9 mouse cellular contexts compared by ENCODE assay signal in the genomic region with DNA sequence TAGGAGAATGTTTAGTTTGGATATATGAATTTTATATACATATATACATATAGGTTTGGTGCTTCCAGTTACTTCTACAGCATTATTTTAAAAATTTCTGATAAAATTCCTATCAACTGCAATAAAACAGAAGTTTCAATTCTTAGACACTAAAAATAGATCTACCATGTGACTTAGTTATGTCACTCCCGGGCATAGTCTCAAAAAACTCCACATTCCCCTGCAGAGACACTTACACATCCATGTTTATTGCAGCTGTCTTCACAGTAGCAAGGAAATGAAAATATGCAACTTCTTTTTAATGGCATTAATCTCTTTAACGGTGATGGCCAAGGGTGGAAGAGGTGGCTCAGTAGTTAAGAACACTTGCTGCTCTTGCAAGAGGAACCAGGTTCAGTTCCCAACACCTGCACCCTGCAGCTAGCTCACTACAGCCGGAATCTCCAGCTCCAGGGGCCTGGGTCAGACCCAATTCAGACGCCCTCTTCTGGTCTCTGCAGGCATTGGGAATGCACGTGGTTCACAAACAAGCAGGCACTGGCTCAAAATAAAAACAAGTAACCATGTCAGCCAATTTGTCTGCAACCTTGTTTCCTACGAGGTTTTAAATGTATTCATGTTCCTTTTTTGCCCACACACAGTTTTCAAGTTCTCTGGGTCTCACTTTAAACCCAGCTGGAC.
DNase-seq lines count a peak whose midpoint lies in the region; TF ChIP-seq lines count a peak whose summit lies in the region.
"Had no signal": no experiment of that assay in that cellular context is flagged by ENCODE, and none has a peak within 500 bp of the region (broad histone marks: within the 10 kb centered on the region; RNA-seq: fewer than 3 reads in every experiment).

No protein-coding gene starts in this region.

- DNase-seq in cerebellum, adult 2 months = no peak
- no peak for DNase-seq in cerebellum, adult 9-11 months
- DNase-seq in layer of hippocampus, postnatal 10 days (ENCODE audit: low spot score in 2 of 2) = peak; percentile 28 to 43
- DNase-seq in layer of hippocampus, adult 9-11 months = no peak
- peak; percentile 15 for DNase-seq in embryonic facial prominence, embryonic 10.5 days (ENCODE audit: low spot score)
- peak; percentile 26 for DNase-seq in retina, embryonic 14.5 days (ENCODE audit: low spot score)
- DNase-seq in neural tube, embryonic 10.5 days (ENCODE audit: extremely low spot score, low spot score) = no peak
- no peak for DNase-seq in MN1 (ENCODE audit: low spot score)

- H3K4me3 ChIP-seq in cerebellum, adult 2 months (replicated peaks; ENCODE audit: insufficient read depth, low read depth, low read length) = no peak overlapping the region
- H3K4me3 ChIP-seq in embryonic facial prominence, embryonic 10.5 days = no peak overlapping the region

- TF ChIP-seq CTCF in cerebellum, adult 2 months (IDR thresholded peaks at IDR 0.05; ENCODE audit: borderline replicate concordance, insufficient read depth, low read depth, low read length) = peak; percentile 2; the same call in 1 of the 2 replicates

- H3K27ac ChIP-seq in cerebellum, adult 2 months (ENCODE audit: insufficient read depth, low read length) = no peak overlapping the region
- H3K27ac ChIP-seq in embryonic facial prominence, embryonic 10.5 days (replicated peaks) = no peak overlapping the region

- H3K9me3 ChIP-seq in embryonic facial prominence, embryonic 10.5 days = no peaks in the 10 kb centered on the region
- H3K9me3 ChIP-seq: G1E had no signal

- TF ChIP-seq POLR2A in cerebellum, adult 2 months (IDR thresholded peaks at IDR 0.05; ENCODE audit: borderline replicate concordance, insufficient read depth, low read length) = no peak

- 12% methylated on average over 6 of the region's 6 CpGs for WGBS in cerebellum, adult 2 months
- 26% methylated on average over 6 of the region's 6 CpGs for WGBS in embryonic facial prominence, embryonic 10.5 days

- H3K27me3 ChIP-seq in cerebellum, adult 2 months (ENCODE audit: control insufficient read depth, insufficient read depth, low read length) = no peaks in the 10 kb centered on the region
- H3K27me3 ChIP-seq in embryonic facial prominence, embryonic 10.5 days (replicated peaks; ENCODE audit: low read depth, poor library complexity, severe bottlenecking) = no peaks in the 10 kb centered on the region

- no peaks in the 10 kb centered on the region for H3K36me3 ChIP-seq in embryonic facial prominence, embryonic 10.5 days (replicated peaks)
- H3K36me3 ChIP-seq: G1E had no signal

- no peaks in the 10 kb centered on the region for H3K4me1 ChIP-seq in cerebellum, adult 2 months (ENCODE audit: control insufficient read depth, insufficient read depth, low read length)
- H3K4me1 ChIP-seq in embryonic facial prominence, embryonic 10.5 days = no peaks in the 10 kb centered on the region

Comparison
In these comparisons a context has a peak if more than half of its experiments do, and no peak if none do; other contexts are left out.
1. DNase-seq: peak in layer of hippocampus, postnatal 10 days (2 of 2), embryonic facial prominence, embryonic 10.5 days (single experiment) and retina, embryonic 14.5 days (single experiment); none in cerebellum, adult 2 months (0 of 2), cerebellum, adult 9-11 months (single experiment), layer of hippocampus, adult 9-11 months (single experiment), neural tube, embryonic 10.5 days (single experiment) and MN1 (single experiment).